13 mouse cellular contexts compared by ENCODE assay signal in genomic region chr2:32139377-32139776, GRCm38 (mm10).
"Had no signal": no experiment of that assay in that cellular context is flagged by ENCODE, and none has a peak within 500 bp of the region (broad histone marks: within the 10 kb centered on the region; RNA-seq: fewer than 3 reads in every experiment).

No protein-coding gene starts in this region.

- ATAC-seq: intestine, embryonic 15.5 days; midbrain, embryonic 15.5 days had no signal

- DNase-seq: kidney, adult 18-20 months; kidney, postnatal 10 days; kidney, postnatal 4 days; lung, embryonic 14.5 days; lung, postnatal 10 days; lung, postnatal 4 days; right cerebral cortex, postnatal 14 days; thymus, postnatal 14 days had no signal

- H3K4me3 ChIP-seq: intestine, embryonic 15.5 days; layer of hippocampus, adult 2 months; limb, embryonic 13.5 days; midbrain, embryonic 10.5 days; midbrain, embryonic 15.5 days had no signal

- H3K9ac ChIP-seq: intestine, embryonic 15.5 days; lung, embryonic 14.5 days; midbrain, embryonic 15.5 days had no signal

- H3K27ac ChIP-seq: intestine, embryonic 15.5 days; limb, embryonic 13.5 days; midbrain, embryonic 15.5 days had no signal

- H3K4me2 ChIP-seq: intestine, embryonic 15.5 days; limb, embryonic 13.5 days; lung, embryonic 14.5 days; midbrain, embryonic 15.5 days had no signal

- H3K9me3 ChIP-seq: intestine, embryonic 15.5 days; limb, embryonic 13.5 days; midbrain, embryonic 10.5 days; midbrain, embryonic 15.5 days had no signal

- H3K4me1 ChIP-seq: intestine, embryonic 15.5 days had no signal

- H3K36me3 ChIP-seq: intestine, embryonic 15.5 days; limb, embryonic 13.5 days; midbrain, embryonic 10.5 days; midbrain, embryonic 15.5 days had no signal

- H3K27me3 ChIP-seq: intestine, embryonic 15.5 days; limb, embryonic 13.5 days; midbrain, embryonic 15.5 days had no signal
